Mouse (Mus musculus) layer of hippocampus, adult 6 months (tissue): ENCODE results near the gene Flvcr1. TPM values are rescaled to one million over a fixed set of nuclear protein-coding genes. Genes with fewer than 3 reads are reported as not detected.

Source experiments
- long read RNA-seq, 2 experiments: library from polyadenylated mRNA; unstranded; transcript quantifications; one replicate each; pipeline ENCODE4 v2.0.0; 2019 to 2020
- polyA plus RNA-seq: library from polyadenylated mRNA; unstranded; fragments of <200 nt; fragmentation: Nextera tagmentation; gene quantifications from 2 replicates; pipeline ENCODE4 v1.2.3, GENCODE M21; 2021

The Flvcr1 gene
- 1.6 and 2.0 TPM in 2 replicates for polyA plus RNA-seq
- long read RNA-seq, experiment 1, full-length matches to known transcripts: 1 of 1 reads
- long read RNA-seq, experiment 1, partial matches to known transcripts: 0 of 1 reads
- long read RNA-seq, experiment 1, other reads (novel, unspliced or antisense): 0 of 1 reads
- long read RNA-seq, experiment 2, full-length matches to known transcripts: 4 of 9 reads
- long read RNA-seq, experiment 2, partial matches to known transcripts: 2 of 9 reads
- long read RNA-seq, experiment 2, other reads (novel, unspliced or antisense): 3 of 9 reads

DNA sequence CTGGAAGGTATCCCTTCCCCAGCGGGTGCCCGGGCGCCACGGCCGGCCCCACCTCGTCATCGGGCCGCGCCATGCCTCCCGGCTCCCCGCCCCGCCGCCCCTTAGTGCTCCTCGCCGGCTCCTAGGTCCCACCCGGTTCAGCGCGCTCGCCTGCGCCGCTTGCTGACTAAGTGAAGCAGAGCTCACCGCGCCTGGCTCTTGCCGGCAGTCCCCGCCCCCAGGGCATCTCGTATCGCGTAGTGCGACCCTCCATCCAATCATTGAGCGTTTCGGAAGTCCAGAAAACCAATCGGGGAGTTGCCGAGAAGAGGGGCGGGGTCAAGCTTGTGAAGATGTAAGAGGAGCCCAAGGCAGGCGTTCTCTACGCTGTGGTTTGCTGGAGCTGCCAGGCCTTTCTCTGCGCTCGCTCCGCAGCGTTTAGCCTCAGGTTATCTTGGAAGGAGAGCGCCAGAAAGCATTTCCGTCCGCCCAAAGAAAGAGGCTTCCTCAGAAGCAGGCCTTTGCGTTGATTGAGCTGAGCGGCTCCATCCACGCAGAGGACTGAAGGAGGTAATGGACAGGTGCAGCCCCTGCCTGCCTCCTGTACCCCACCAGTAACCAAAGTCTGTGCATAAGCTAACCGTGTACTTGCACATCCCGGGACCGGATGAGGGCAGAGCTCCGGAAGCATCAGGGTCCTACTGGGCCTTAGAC is at the start of gene Flvcr1:
TSS of gene Flvcr1 (minus strand) at position 138 of the 693 bp plus-strand sequence.

DNA sequence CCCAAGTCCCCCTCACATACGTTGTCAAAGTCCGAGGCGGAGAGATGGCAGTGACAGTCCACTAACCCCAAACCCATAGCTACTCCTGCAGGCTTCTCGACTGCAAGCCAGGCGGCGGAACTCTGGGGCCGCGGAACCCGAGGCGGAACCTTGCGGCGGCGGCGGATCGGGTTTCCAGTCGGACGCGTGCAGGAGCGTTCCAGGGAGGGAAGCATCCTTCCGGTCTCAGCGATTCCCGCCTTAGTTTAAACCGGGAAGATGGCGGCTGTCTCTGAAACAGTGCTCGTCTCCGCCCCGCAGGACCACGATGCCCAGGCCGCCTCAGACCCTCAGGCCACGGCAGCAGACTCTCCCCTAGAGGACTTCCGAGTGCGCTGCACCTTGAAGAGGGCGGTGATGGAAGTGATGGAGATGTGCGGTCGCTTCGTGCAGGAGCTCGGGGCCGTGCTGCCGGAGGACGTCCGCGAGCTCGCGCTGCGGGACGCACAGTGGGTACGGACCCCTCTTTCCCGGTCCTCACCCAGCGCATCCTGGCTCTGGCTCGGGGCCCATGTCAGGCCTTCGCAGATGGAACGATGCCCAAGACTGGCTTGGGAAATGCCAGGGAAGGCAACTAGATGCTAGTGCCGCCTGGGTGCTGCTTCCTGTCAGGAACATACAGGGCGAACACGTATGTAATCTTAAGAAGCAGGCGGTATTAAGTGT is 37.0 kb upstream of the Flvcr1 start, which contains the start of the genes Tatdn3 and Nsl1:
TSS of gene Tatdn3 (minus strand) at position 152 of the 705 bp plus-strand sequence.
TSS of gene Nsl1 (plus strand) at position 232 of the 705 bp plus-strand sequence.

DNA sequence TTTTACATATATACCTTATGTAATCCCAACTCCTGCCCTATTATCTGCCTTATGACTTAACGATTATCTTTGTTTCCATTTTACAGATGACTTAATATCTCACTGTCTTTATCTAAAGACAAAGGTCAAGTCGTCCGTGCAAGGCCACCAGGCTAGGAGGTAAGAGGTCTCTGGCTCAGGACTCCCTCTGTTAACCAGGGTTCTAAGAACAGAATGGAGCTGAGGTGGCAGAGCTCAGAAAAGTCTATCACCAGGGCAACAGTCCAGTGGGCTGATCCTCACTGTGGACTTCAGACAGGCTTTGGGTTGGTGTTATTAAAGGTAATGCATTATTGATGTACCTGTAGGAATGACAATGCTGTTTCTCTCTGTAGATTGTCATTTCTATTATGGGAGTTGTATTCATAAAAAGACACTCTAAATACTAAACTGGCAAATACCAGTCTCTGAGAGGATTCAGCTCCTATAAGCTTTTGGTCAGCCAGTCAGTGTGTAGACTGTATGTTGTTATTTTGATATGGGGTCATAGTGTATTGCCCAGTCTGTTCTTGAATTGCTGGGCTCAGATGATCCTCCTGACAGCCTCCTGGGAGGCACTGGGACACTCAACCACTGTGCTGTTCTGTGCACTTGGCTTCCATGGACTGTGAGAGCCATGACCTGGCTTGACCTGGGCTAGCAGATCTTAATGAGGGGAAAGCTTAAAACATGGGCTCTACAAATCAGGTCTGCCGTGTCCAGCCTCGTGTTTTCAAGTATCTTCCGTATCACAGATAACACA is 10.8 kb upstream of the Flvcr1 start, which contains the start of gene Spata45:
TSS of gene Spata45 (plus strand) at position 86 of the 781 bp plus-strand sequence.

DNA sequence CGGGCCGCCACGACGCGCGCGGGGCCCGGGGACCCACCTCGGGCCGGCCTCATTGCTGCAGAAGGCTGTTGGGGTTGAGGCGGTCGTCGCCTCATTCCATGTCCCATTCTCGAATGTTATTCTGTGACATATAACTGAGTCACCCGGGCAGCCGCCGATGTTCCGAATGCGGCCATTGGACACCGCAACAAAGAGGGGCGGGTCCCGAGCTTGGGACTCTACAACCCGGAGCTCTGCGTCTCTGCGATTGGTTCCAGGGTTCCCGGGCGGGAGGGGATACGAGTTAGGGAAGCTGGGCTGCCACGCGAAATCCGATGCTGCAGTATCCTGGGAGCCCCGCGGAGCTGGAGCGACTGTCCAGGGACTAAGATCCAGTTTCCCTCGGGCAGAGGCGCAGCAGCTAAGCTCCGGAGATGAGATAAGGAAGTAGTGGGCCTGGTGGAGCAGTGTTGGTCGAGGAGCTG is 46.8 kb downstream of the Flvcr1 start, which contains the start of gene Vash2:
TSS of gene Vash2 (minus strand) at position 197 of the 464 bp plus-strand sequence.

Other genes with a start within 250 kb of the Flvcr1 start
- gene Rps6kc1, start 114.4 kb downstream of the Flvcr1 start, polyA plus RNA-seq: 12.1 and 13.6 TPM in 2 replicates
- 26.2 and 28.6 TPM in 2 replicates for gene Angel2, start 101.0 kb downstream of the Flvcr1 start, polyA plus RNA-seq
- gene Vash2, start 46.9 kb downstream of the Flvcr1 start, polyA plus RNA-seq: 0.41 and 0.51 TPM in 2 replicates
- 0.84 TPM in 1 of 2 replicates, not detected in the other for gene Spata45, start 10.5 kb upstream of the Flvcr1 start, polyA plus RNA-seq
- gene Tatdn3, start 36.8 kb upstream of the Flvcr1 start, polyA plus RNA-seq: 6.5 and 7.0 TPM in 2 replicates
- 0.15 and 0.31 TPM in 2 replicates for gene Nsl1, start 36.9 kb upstream of the Flvcr1 start, polyA plus RNA-seq
- gene Batf3, start 71.7 kb upstream of the Flvcr1 start, polyA plus RNA-seq: 3.1 and 4.5 TPM in 2 replicates
- gene Fam71a, start 138.7 kb upstream of the Flvcr1 start, polyA plus RNA-seq: not detected in 2 replicates
- gene Atf3, start 191.9 kb upstream of the Flvcr1 start, polyA plus RNA-seq: 0.53 and 0.97 TPM in 2 replicates